31 mouse cellular contexts compared by ENCODE assay signal in the genomic region with DNA sequence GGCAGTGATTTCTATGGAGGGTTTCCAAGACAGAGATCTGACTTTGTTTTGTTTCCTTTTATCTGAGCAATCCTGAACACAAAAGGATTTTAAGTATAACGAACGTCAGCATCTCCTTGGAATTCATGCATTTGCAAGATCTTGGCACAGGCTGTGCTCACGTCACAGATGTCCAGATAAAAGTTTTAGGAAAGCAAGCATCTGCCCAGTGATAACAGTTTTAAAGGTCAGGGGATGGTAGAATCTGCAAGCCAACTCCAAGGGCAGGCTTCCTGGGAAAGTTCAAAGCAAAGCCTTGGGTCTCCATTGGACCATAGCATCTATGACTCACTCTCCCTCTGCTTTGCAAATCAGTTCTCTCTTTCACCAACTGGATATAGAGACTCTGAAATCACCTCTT. TPM values are rescaled to one million over a fixed set of nuclear protein-coding genes. Genes with fewer than 3 reads are reported as not detected.
"Had no signal": no experiment of that assay in that cellular context is flagged by ENCODE, and none has a peak within 500 bp of the region (broad histone marks: within the 10 kb centered on the region; RNA-seq: fewer than 3 reads in every experiment).

No protein-coding gene starts in this region.

- H3K27me3 ChIP-seq: limb, embryonic 13.5 days; midbrain, embryonic 12.5 days; midbrain, embryonic 15.5 days; neural tube, embryonic 13.5 days had no signal

- H3K9me3 ChIP-seq: limb, embryonic 10.5 days; limb, embryonic 13.5 days; midbrain, embryonic 12.5 days; midbrain, embryonic 15.5 days; neural tube, embryonic 13.5 days had no signal

- DNase-seq: kidney, postnatal 4 days; layer of hippocampus, adult 9-11 months; liver; liver, postnatal 0 days; lung, embryonic 14.5 days; right cerebral cortex, adult 18-20 months; right cerebral cortex, postnatal 14 days; right cerebral cortex, postnatal 4 days; thymus, adult 2 months; thymus, postnatal 14 days; thymus, postnatal 4 days had no signal

- H3K4me3 ChIP-seq: limb, embryonic 10.5 days; limb, embryonic 13.5 days; midbrain, embryonic 12.5 days; midbrain, embryonic 15.5 days; myocyte; neural tube, embryonic 13.5 days had no signal

- H3K4me1 ChIP-seq: limb, embryonic 10.5 days; limb, embryonic 13.5 days; midbrain, embryonic 12.5 days; midbrain, embryonic 15.5 days; neural tube, embryonic 13.5 days had no signal

- H3K27ac ChIP-seq: kidney, postnatal 0 days; limb, embryonic 10.5 days; limb, embryonic 13.5 days; liver, embryonic 14.5 days; macrophage; midbrain, embryonic 12.5 days; midbrain, embryonic 15.5 days; neural tube, embryonic 13.5 days; stomach, postnatal 0 days had no signal

- H3K36me3 ChIP-seq: limb, embryonic 10.5 days; limb, embryonic 13.5 days; midbrain, embryonic 12.5 days; midbrain, embryonic 15.5 days; neural tube, embryonic 13.5 days had no signal

RNA-seq across cellular contexts. Expression of a gene that starts 5.4 kb away (rescaled TPM):
- total RNA-seq: layer of hippocampus, adult 18-20 months; layer of hippocampus, postnatal 25 days; left cerebral cortex, adult 18-20 months; left cerebral cortex, postnatal 25 days; megakaryocyte, adult 5-6 weeks; monocyte, adult 5-6 weeks; neutrophil, adult 5-6 weeks had no signal
- polyA plus RNA-seq: kidney, embryonic 14.5 days; kidney, postnatal 0 days; limb, embryonic 10.5 days; limb, embryonic 13.5 days; liver, embryonic 14.5 days; liver, postnatal 0 days; lung, embryonic 14.5 days; lung, postnatal 0 days; macrophage; midbrain, embryonic 12.5 days; midbrain, embryonic 15.5 days; myocyte; neural tube, embryonic 13.5 days; stomach, embryonic 14.5 days; stomach, postnatal 0 days; thymus, adult 2 months had no signal

RNA-seq across cellular contexts. Expression of a gene that starts 27.7 kb away (rescaled TPM):
- total RNA-seq: layer of hippocampus, adult 18-20 months; layer of hippocampus, postnatal 25 days; left cerebral cortex, adult 18-20 months; left cerebral cortex, postnatal 25 days; megakaryocyte, adult 5-6 weeks; monocyte, adult 5-6 weeks; neutrophil, adult 5-6 weeks had no signal
- polyA plus RNA-seq: limb, embryonic 10.5 days; limb, embryonic 13.5 days; lung, embryonic 14.5 days; lung, postnatal 0 days; macrophage; midbrain, embryonic 12.5 days; midbrain, embryonic 15.5 days; myocyte; neural tube, embryonic 13.5 days; stomach, embryonic 14.5 days; stomach, postnatal 0 days; thymus, adult 2 months had no signal
